Mouse (Mus musculus) liver, postnatal 0 days (tissue): ENCODE results near the gene 4930447C04Rik.

Experiments used
- CTCF ChIP-seq: sonication (generic); IDR thresholded peaks from 2 replicates; pipeline ENCODE4 v1.5.1; 2016; ENCODE audit warnings: antibody characterized with exemption, low read depth
- EP300 ChIP-seq: IDR thresholded peaks from 2 replicates; pipeline ENCODE4 v1.6.1; 2016; ENCODE audit warnings: antibody characterized with exemption, low read depth, mild to moderate bottlenecking

GRCm38 (mm10) chr12:72939616-72940015 is 958 bp downstream of the 4930447C04Rik start, which contains the start of gene Six6:
- TF ChIP-seq EP300 (no peak), CTCF (no peak)
